Mouse (Mus musculus): ENCODE measurements around the gene Slc37a1.

GRCm38 (mm10) chr17:31326220-31326852, 39.7 kb downstream of the Slc37a1 start:
- TF ChIP-seq CEBPB (IDR thresholded peaks at IDR 0.05; ENCODE audit: low read depth) (no peak), CTCF (IDR thresholded peaks at IDR 0.05; ENCODE audit: control insufficient read depth, insufficient read depth, insufficient read length) (no peak), MYOD1 (IDR thresholded peaks at IDR 0.05; ENCODE audit: control insufficient read depth, insufficient read length, low read depth) (no peak), USF1 (IDR thresholded peaks at IDR 0.05; ENCODE audit: low read depth) (no peak), MAX (IDR thresholded peaks at IDR 0.05) (no peak), MYOG (IDR thresholded peaks at IDR 0.05; ENCODE audit: control insufficient read depth, extremely low read depth, insufficient read length) (no peak)
